Mouse (Mus musculus) midbrain, postnatal 0 days (tissue): ENCODE results near the gene Gtf2f2. TPM values are rescaled to one million over a fixed set of nuclear protein-coding genes. Genes with fewer than 3 reads are reported as not detected.
A peak's percentile ranks its signal among the peaks of the same experiment; 100 is the strongest.

Experiments
- ATAC-seq: fragments of 200-750 bp; cut with Nextera tagmentation; 2 replicates; pipeline ENCODE4 v1.8.0; 2017; ENCODE audit warnings: moderate number of reproducible peaks, mild to moderate bottlenecking, moderate TSS enrichment, moderate library complexity; ENCODE audit not compliant: low FRiP score
- DNase-seq: peaks from one replicate; pipeline ENCODE4 v3.0.0-alpha.2; 2015; ENCODE audit warnings: low spot score
- H3K27ac ChIP-seq: fragments of 300-500 bp; sonication (generic); 2 replicates; pipeline ENCODE4 v1.5.1; 2014; ENCODE audit warnings: low read depth, mild to moderate bottlenecking, low read length, mixed read lengths
- H3K27me3 ChIP-seq: fragments of 300-500 bp; sonication (generic); 2 replicates; pipeline ENCODE4 v1.6.1; 2014; ENCODE audit warnings: low read length, control low read depth, mixed read lengths; ENCODE audit not compliant: insufficient read depth
- H3K36me3 ChIP-seq: fragments of 300-500 bp; sonication (generic); 2 replicates; pipeline ENCODE4 v1.6.1; 2014; ENCODE audit warnings: low read length, control low read depth, mixed read lengths; ENCODE audit not compliant: insufficient read depth
- H3K4me1 ChIP-seq: fragments of 300-500 bp; sonication (generic); 2 replicates; pipeline ENCODE4 v1.6.1; 2014; ENCODE audit warnings: mild to moderate bottlenecking, control low read depth, antibody characterized with exemption, low read length, mixed read lengths; ENCODE audit not compliant: insufficient read depth
- H3K4me2 ChIP-seq: fragments of 300-500 bp; sonication (generic); 2 replicates; pipeline ENCODE4 v1.6.1; 2014; ENCODE audit warnings: low read depth, mild to moderate bottlenecking, low read length, mixed read lengths; ENCODE audit not compliant: poor library complexity, severe bottlenecking
- H3K4me3 ChIP-seq: fragments of 300-500 bp; sonication (generic); 2 replicates; pipeline ENCODE4 v1.5.1; 2014; ENCODE audit warnings: low read depth, mild to moderate bottlenecking, low read length, moderate library complexity
- H3K9ac ChIP-seq: fragments of 300-500 bp; sonication (generic); replicated peaks from 2 replicates; pipeline ENCODE4 v1.6.1; 2014; ENCODE audit warnings: mild to moderate bottlenecking, low read length, moderate library complexity, mixed read lengths; ENCODE audit not compliant: poor library complexity, severe bottlenecking
- H3K9me3 ChIP-seq: fragments of 300-500 bp; sonication (generic); 2 replicates; pipeline ENCODE4 v1.6.1; 2016; ENCODE audit warnings: low read length, control low read depth
- CTCF ChIP-seq: IDR thresholded peaks from 2 replicates; pipeline ENCODE4 v1.5.1; 2016; ENCODE audit warnings: antibody characterized with exemption, mild to moderate bottlenecking
- WGBS: fragments of 180-500 bp; shearing (Covaris S2); extraction: QIAGEN DNeasy Blood & Tissue Kit; methylation state at CpG from one replicate; pipeline ENCODE4 v1.1.7; 2014; 5-methylcytosine and 5-hydroxymethylcytosine counted together
- polyA plus RNA-seq: library from polyadenylated mRNA; unstranded; fragments of >200 nt; fragmentation: Nextera tagmentation; extraction: Ambion mirVana; gene quantifications from 2 replicates; pipeline ENCODE4 v1.2.1, GENCODE M21; 2015
- total RNA-seq: library from RNA; depleted of rRNA; stranded (reverse); fragments of >200 nt; gene quantifications from 2 replicates; pipeline ENCODE4 v1.2.3, GENCODE M21; 2014

Gene Gtf2f2
- total and polyA plus RNA-seq, 2 experiments from 2014 or later = 22.7 to 42.6 TPM

- Histone ChIP-seq H3K4me3 (no peak overlapping the region), H3K9ac (no peak overlapping the region), H3K27me3 (no peaks in the 10 kb centered on the region), H3K9me3 (no peaks in the 10 kb centered on the region), H3K4me2 (no peak overlapping the region), H3K4me1 (no peaks in the 10 kb centered on the region), H3K36me3 (no peaks in the 10 kb centered on the region), H3K27ac (no peak overlapping the region)
- 90% methylated on average over 6 of the region's 6 CpGs for WGBS
- DNase-seq (no peak), ATAC-seq (no peak)
- no peak for TF ChIP-seq CTCF
Measured at GRCm38 (mm10) chr14:75990936-75991335, 19.7 kb downstream of the Gtf2f2 start.

- WGBS = 89% methylated on average over 1 of the region's 1 CpGs
- H3K4me2 ChIP-seq = no peak overlapping the region
- no peak overlapping the region for H3K27ac ChIP-seq
- H3K27me3 ChIP-seq = no peaks in the 10 kb centered on the region
- H3K4me1 ChIP-seq = 0 out of 2 replicates have a peak, but pooled peaks cover under 1% of the 10 kb centered on the region
- no peaks in the 10 kb centered on the region for H3K36me3 ChIP-seq
- H3K4me3 ChIP-seq = no peak overlapping the region
- no peaks in the 10 kb centered on the region for H3K9me3 ChIP-seq
- H3K9ac ChIP-seq = no peak overlapping the region
- TF ChIP-seq CTCF = no peak
- ATAC-seq (no peak), DNase-seq (no peak)
Measured at GRCm38 (mm10) chr14:75989168-75989567, 21.5 kb downstream of the Gtf2f2 start.

- Histone ChIP-seq H3K27ac (no peak overlapping the region), H3K4me1 (0 out of 2 replicates have a peak, but pooled peaks cover 2% of the 10 kb centered on the region), H3K36me3 (no peaks in the 10 kb centered on the region), H3K4me3 (no peak overlapping the region), H3K9me3 (no peaks in the 10 kb centered on the region), H3K9ac (no peak overlapping the region), H3K27me3 (no peaks in the 10 kb centered on the region), H3K4me2 (no peak overlapping the region)
- 91% methylated on average over 7 of the region's 7 CpGs for WGBS
- TF ChIP-seq CTCF = no peak
- DNase-seq (no peak), ATAC-seq (no peak)
Measured at GRCm38 (mm10) chr14:75986878-75987483, 23.7 kb downstream of the Gtf2f2 start.

GRCm38 (mm10) chr14:75985112-75985511, 25.6 kb downstream of the Gtf2f2 start:
- DNase-seq = peak; percentile 75
- 41% methylated on average over 4 of the region's 4 CpGs for WGBS

GRCm38 (mm10) chr14:75983891-75984290, 26.8 kb downstream of the Gtf2f2 start:
- H3K4me3 ChIP-seq = no peak overlapping the region
- H3K27ac ChIP-seq = no peak overlapping the region; the same call in 1 of the 2 replicates
- WGBS = 68% methylated on average over 2 of the region's 2 CpGs
- H3K36me3 ChIP-seq = no peaks in the 10 kb centered on the region
- ATAC-seq = no peak
- no peak overlapping the region for H3K4me2 ChIP-seq
- 0 out of 2 replicates have a peak, but pooled peaks cover 2% of the 10 kb centered on the region for H3K4me1 ChIP-seq
- DNase-seq = no peak
- no peaks in the 10 kb centered on the region for H3K9me3 ChIP-seq
- H3K9ac ChIP-seq = no peak overlapping the region
- TF ChIP-seq CTCF = no peak
- no peaks in the 10 kb centered on the region for H3K27me3 ChIP-seq

More at GRCm38 (mm10) chr14:75985112-75985511, 25.6 kb downstream of the Gtf2f2 start:
- Histone ChIP-seq H3K4me3 (no peak overlapping the region), H3K4me1 (0 out of 2 replicates have a peak, but pooled peaks cover 2% of the 10 kb centered on the region), H3K9me3 (no peaks in the 10 kb centered on the region), H3K27ac (no peak overlapping the region), H3K36me3 (no peaks in the 10 kb centered on the region), H3K4me2 (no peak overlapping the region), H3K9ac (no peak overlapping the region), H3K27me3 (no peaks in the 10 kb centered on the region)
- TF ChIP-seq CTCF = no peak
- peak; percentile 76 for ATAC-seq

GRCm38 (mm10) chr14:75981231-75981630, 29.4 kb downstream of the Gtf2f2 start:
- Histone ChIP-seq H3K27me3 (no peaks in the 10 kb centered on the region), H3K4me1 (0 out of 2 replicates have a peak, but pooled peaks cover 2% of the 10 kb centered on the region), H3K9me3 (no peaks in the 10 kb centered on the region), H3K9ac (no peak overlapping the region), H3K4me3 (no peak overlapping the region), H3K4me2 (no peak overlapping the region), H3K36me3 (no peaks in the 10 kb centered on the region), H3K27ac (no peak overlapping the region)
- DNase-seq (peak; percentile 38), ATAC-seq (no peak)
- WGBS = 93% methylated on average over 3 of the region's 3 CpGs
- no peak for TF ChIP-seq CTCF
